Mouse (Mus musculus): Measurements from ENCODE around the gene Espnl. TPM values are rescaled to one million over a fixed set of nuclear protein-coding genes. Genes with fewer than 3 reads are reported as not detected.

Gene Espnl
- polyA plus RNA-seq, 1 experiment from 2014 or later, result not detected

DNA sequence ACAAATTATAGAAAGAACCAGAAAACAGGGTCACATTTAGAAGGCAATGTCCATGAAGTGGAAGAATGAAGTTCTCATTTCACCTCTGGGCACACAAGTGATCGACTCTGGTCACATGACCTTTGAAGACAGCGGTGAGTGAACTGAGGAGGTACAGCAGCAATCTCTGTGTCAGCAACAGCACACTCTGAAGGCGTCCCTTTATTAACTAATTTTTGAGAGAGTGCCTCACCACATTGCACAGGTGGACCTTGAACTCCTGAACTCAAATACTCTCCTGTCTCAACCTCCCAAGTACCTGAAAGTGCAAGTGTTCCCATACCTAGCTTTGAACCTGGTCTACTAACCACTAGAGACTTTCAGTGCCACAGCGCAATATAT lies 59.2 kb downstream of the Espnl start:
- Histone ChIP-seq H3K4me3 (ENCODE audit: control insufficient read depth in 1 of 2, insufficient read depth in 1 of 2, low read depth in 1 of 2, low read length in 2 of 2) (no peak overlapping the region), H3K27ac (replicated peaks in 1 of 2; ENCODE audit: control insufficient read depth in 1 of 2, insufficient read depth in 1 of 2, low read depth in 2 of 2, low read length in 2 of 2) (no peak overlapping the region), H3K4me1 (ENCODE audit: control insufficient read depth in 2 of 2, insufficient read depth in 2 of 2, low read length in 2 of 2) (peaks cover 7 to 15% of the 10 kb centered on the region in 2 experiments), H3K4me2 (ENCODE audit: low read length) (no peak overlapping the region), H3K27me3 (ENCODE audit: control insufficient read depth, insufficient read depth, low read length) (no peaks in the 10 kb centered on the region), H3K9ac (ENCODE audit: low read length) (no peak overlapping the region), H3K36me3 (ENCODE audit: control insufficient read depth, insufficient read depth, low read length) (peaks cover 96% of the 10 kb centered on the region), H3K9me3 (ENCODE audit: control insufficient read depth, low read length) (no peaks in the 10 kb centered on the region)
- 84% methylated on average over 4 of the region's 4 CpGs for WGBS
- ATAC-seq (ENCODE audit: insufficient number of reproducible peaks, insufficient read depth, low FRiP score, low read depth), result no peak

DNA sequence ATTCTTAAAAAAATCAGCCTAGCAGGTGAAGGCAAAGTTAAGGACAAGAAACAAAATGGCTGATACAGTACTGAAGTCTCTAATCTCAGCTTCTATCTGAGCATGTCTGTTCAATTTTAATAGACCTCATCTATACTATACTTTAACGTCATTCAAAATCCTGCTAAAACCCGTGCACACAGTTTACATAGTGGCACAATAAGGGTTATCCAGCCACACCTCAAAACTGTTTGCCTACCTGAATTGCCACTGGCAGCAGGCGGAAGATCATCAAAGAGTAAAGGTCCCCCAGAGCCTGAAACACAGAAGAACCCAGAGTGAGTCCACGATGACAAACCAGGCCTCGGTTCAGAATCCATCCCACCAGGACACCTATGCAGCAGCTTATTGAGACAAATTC lies 68.5 kb downstream of the Espnl start:
- 96% methylated on average over 5 of the region's 5 CpGs for WGBS
- Histone ChIP-seq H3K36me3 (ENCODE audit: control insufficient read depth, insufficient read depth, low read length) (peaks cover 90% of the 10 kb centered on the region), H3K4me2 (ENCODE audit: low read length) (no peak overlapping the region), H3K9ac (ENCODE audit: low read length) (no peak overlapping the region), H3K9me3 (ENCODE audit: control insufficient read depth, low read length) (no peaks in the 10 kb centered on the region), H3K4me3 (ENCODE audit: control insufficient read depth in 1 of 2, insufficient read depth in 1 of 2, low read depth in 1 of 2, low read length in 2 of 2) (no peak overlapping the region), H3K27ac (replicated peaks in 1 of 2; ENCODE audit: control insufficient read depth in 1 of 2, insufficient read depth in 1 of 2, low read depth in 2 of 2, low read length in 2 of 2) (no peak overlapping the region), H3K4me1 (ENCODE audit: control insufficient read depth in 2 of 2, insufficient read depth in 2 of 2, low read length in 2 of 2) (no peaks in the 10 kb centered on the region; a peak in 1 of 4 replicates), H3K27me3 (ENCODE audit: control insufficient read depth, insufficient read depth, low read length) (no peaks in the 10 kb centered on the region)
- no peak for ATAC-seq (ENCODE audit: insufficient number of reproducible peaks, insufficient read depth, low FRiP score, low read depth)

DNA sequence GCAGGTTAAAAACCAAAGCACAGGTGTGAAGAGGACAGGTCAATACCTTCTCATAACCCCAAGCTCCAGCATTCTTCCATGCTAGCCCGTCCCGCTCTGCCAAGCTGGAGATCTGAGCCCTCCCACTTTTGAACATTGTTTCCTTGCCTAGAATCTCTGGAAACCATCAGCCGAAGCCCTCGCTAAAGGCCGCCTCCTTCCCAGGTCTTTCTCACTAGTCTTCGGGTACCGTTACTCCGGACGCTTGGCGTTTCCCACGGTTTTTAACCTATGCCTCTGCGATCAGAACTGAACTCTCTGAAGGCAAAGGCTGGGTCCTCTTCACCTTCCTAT lies 76.0 kb downstream of the Espnl start:
- Histone ChIP-seq H3K27ac (replicated peaks in 1 of 2; ENCODE audit: control insufficient read depth in 1 of 2, insufficient read depth in 1 of 2, low read depth in 2 of 2, low read length in 2 of 2) (peak overlapping the region; percentile 72 to 86), H3K4me2 (ENCODE audit: low read length) (peak overlapping the region; percentile 87), H3K4me3 (ENCODE audit: control insufficient read depth in 1 of 2, insufficient read depth in 1 of 2, low read depth in 1 of 2, low read length in 2 of 2) (peak overlapping the region; percentile 62 to 97), H3K9ac (ENCODE audit: low read length) (peak overlapping the region; percentile 96), H3K27me3 (ENCODE audit: control insufficient read depth, insufficient read depth, low read length) (no peaks in the 10 kb centered on the region), H3K9me3 (ENCODE audit: control insufficient read depth, low read length) (no peaks in the 10 kb centered on the region), H3K4me1 (ENCODE audit: control insufficient read depth in 2 of 2, insufficient read depth in 2 of 2, low read length in 2 of 2) (peaks cover 4 to 20% of the 10 kb centered on the region in 2 experiments; a peak in 3 of 4 replicates), H3K36me3 (ENCODE audit: control insufficient read depth, insufficient read depth, low read length) (peaks cover 33% of the 10 kb centered on the region)
- ATAC-seq (ENCODE audit: insufficient number of reproducible peaks, insufficient read depth, low FRiP score, low read depth), result no peak
- under 1% methylated on average over 12 of the region's 12 CpGs for WGBS

Other genes starting within 250 kb of the Espnl start
- gene Rbm44, start 177.0 kb upstream of the Espnl start, polyA plus RNA-seq (2014; fragmentation: Nextera tagmentation; extraction: Ambion mirVana), result 3.3 and 3.7 TPM in 2 replicates
- 55.9 and 56.9 TPM in 2 replicates for gene Ramp1, start 142.3 kb upstream of the Espnl start, polyA plus RNA-seq (2014; fragmentation: Nextera tagmentation; extraction: Ambion mirVana)
- gene Ube2f, start 71.8 kb upstream of the Espnl start, polyA plus RNA-seq (2014; fragmentation: Nextera tagmentation; extraction: Ambion mirVana), result 63.5 and 67.6 TPM in 2 replicates
- gene Scly, start 23.7 kb upstream of the Espnl start, polyA plus RNA-seq (2014; fragmentation: Nextera tagmentation; extraction: Ambion mirVana), result 10.6 and 12.1 TPM in 2 replicates
- 61.8 and 63.4 TPM in 2 replicates for gene Klhl30, start 28.9 kb downstream of the Espnl start, polyA plus RNA-seq (2014; fragmentation: Nextera tagmentation; extraction: Ambion mirVana)
- 0.63 and 2.5 TPM in 2 replicates for gene Erfe, start 44.4 kb downstream of the Espnl start, polyA plus RNA-seq (2014; fragmentation: Nextera tagmentation; extraction: Ambion mirVana)
- 98.5 and 108 TPM in 2 replicates for gene Ilkap, start 76.7 kb downstream of the Espnl start, polyA plus RNA-seq (2014; fragmentation: Nextera tagmentation; extraction: Ambion mirVana)
- gene Hes6, start 92.0 kb downstream of the Espnl start, polyA plus RNA-seq (2014; fragmentation: Nextera tagmentation; extraction: Ambion mirVana), result 67.3 and 71.4 TPM in 2 replicates
- gene Per2, start 137.2 kb downstream of the Espnl start, polyA plus RNA-seq (2014; fragmentation: Nextera tagmentation; extraction: Ambion mirVana), result 3.4 and 5.6 TPM in 2 replicates
- 3.3 and 3.4 TPM in 2 replicates for gene Traf3ip1, start 172.6 kb downstream of the Espnl start, polyA plus RNA-seq (2014; fragmentation: Nextera tagmentation; extraction: Ambion mirVana)
- 5.7 and 7.5 TPM in 2 replicates for gene Asb1, start 218.5 kb downstream of the Espnl start, polyA plus RNA-seq (2014; fragmentation: Nextera tagmentation; extraction: Ambion mirVana)

Data from heart, embryonic 14.5 days (tissue).